Mouse (Mus musculus) CH12.LX (cell line): ENCODE measurements at regions not wholly inside any gene's neighbourhood (a gene's known extent, or its start where the extent isn't known, plus 50 kb on each side); places are given as distances from the start of the nearest gene placed in this dataset.

Experiments
- POLR2A ChIP-seq: IDR thresholded peaks from 2 replicates; pipeline ENCODE4 v1.6.1; 2011; ENCODE audit warnings: low read depth, mild to moderate bottlenecking, improper control_type of control experiment, low read length
- ZC3H11A ChIP-seq: IDR thresholded peaks from 2 replicates; pipeline ENCODE4 v1.6.1; 2012; ENCODE audit warnings: low read depth, mild to moderate bottlenecking, inconsistent platforms, low read length, improper control_type of control experiment

DNA sequence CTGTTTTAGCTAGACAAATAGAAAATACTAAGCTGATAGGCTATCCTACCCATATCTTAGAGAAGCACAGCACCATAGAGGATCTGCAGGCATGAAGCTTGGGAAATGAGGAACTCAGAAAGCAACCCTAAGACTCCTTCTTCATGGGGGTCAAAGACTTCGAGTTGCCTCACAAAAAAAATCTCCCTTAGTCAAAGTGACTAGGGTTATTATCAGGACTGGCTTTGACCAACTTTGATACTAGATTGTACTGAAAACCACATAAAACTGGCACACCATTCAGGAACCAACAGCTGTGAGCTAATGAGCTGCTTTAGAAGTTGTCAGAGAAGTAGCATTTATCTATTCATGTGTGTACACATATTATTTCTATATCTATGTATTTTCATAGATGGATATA, 931.2 kb upstream of the Gm7489 start:
- TF ChIP-seq POLR2A: no peak
- no peak for TF ChIP-seq ZC3H11A
